Mouse (Mus musculus): ENCODE results near the gene Vps35. TPM values are rescaled to one million over a fixed set of nuclear protein-coding genes. Genes with fewer than 3 reads are reported as not detected.

Gene Vps35
- polyA plus RNA-seq, 1 experiment from 2014 or later, result 161 TPM

DNA sequence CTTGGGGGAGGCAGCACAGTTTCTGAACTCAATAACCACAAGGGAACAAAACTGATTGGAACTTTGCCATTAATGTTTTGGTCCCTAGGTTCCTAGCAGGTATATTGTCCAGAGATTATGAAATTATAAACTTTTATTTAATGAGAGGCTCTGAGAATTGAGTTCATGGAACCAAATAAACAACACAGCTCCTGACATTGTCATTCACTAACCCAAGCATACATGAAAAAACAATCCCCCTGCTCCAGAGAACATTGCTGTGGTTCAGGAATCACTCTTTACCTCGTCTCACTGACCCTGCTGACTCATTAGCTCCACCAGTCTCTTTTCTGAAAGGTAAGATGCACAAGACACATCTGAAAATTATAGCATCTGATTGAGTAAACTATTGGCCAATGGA lies 73.9 kb downstream of the Vps35 start, which contains the start of gene Olfr371:
Gene Olfr371, plus strand, starts transcription at position 301 of the 400 bp plus-strand sequence.
- Histone ChIP-seq H3K4me1 (ENCODE audit: insufficient read depth, low read length) (no peaks in the 10 kb centered on the region), H3K27ac (ENCODE audit: low read length) (no peak within 1 kb of the TSS), H3K36me3 (ENCODE audit: insufficient read depth, low read length) (no peaks in the 10 kb centered on the region), H3K4me2 (replicated peaks; ENCODE audit: low read depth, low read length) (no peak within 1 kb of the TSS), H3K4me3 (ENCODE audit: low read length) (no peak within 1 kb of the TSS), H3K9ac (replicated peaks; ENCODE audit: low read length) (no peak within 1 kb of the TSS), H3K27me3 (ENCODE audit: insufficient read depth, low read length) (no peaks in the 10 kb centered on the region), H3K9me3 (ENCODE audit: low read length) (no peaks in the 10 kb centered on the region)
- 33% methylated on average over 1 of the region's 1 CpGs for WGBS
- ATAC-seq (ENCODE audit: low FRiP score, low TSS enrichment), result no peak

DNA sequence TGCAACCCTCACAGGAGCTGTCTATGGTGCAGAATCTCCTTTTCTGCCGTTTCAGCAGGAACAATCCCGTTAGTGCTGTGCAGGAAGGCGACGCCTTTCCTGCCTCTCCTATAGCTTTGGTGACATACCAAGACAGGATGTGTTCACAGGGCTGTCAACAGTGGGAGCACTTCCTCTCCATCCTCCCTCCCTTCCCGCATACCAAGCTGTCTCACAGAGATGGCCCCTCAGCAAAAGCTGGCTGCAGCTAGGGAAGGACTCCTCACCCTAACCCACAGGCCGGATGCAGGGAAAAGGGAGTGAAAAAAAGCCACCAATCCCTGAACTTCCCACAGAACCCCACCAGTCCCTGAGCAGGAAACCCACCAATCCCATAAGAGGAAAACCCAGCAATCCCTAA lies 78.6 kb downstream of the Vps35 start:
- Histone ChIP-seq H3K9me3 (ENCODE audit: low read length) (peaks cover 3% of the 10 kb centered on the region; the same call in 1 of the 2 replicates), H3K4me2 (replicated peaks; ENCODE audit: low read depth, low read length) (no peak overlapping the region), H3K36me3 (ENCODE audit: insufficient read depth, low read length) (no peaks in the 10 kb centered on the region), H3K9ac (replicated peaks; ENCODE audit: low read length) (no peak overlapping the region), H3K4me1 (ENCODE audit: insufficient read depth, low read length) (no peaks in the 10 kb centered on the region), H3K27ac (ENCODE audit: low read length) (peak overlapping the region; percentile 60), H3K4me3 (ENCODE audit: low read length) (no peak overlapping the region), H3K27me3 (ENCODE audit: insufficient read depth, low read length) (no peaks in the 10 kb centered on the region)
- WGBS, result 41% methylated on average over 6 of the region's 6 CpGs
- peak; percentile 91 for ATAC-seq (ENCODE audit: low FRiP score, low TSS enrichment)

DNA sequence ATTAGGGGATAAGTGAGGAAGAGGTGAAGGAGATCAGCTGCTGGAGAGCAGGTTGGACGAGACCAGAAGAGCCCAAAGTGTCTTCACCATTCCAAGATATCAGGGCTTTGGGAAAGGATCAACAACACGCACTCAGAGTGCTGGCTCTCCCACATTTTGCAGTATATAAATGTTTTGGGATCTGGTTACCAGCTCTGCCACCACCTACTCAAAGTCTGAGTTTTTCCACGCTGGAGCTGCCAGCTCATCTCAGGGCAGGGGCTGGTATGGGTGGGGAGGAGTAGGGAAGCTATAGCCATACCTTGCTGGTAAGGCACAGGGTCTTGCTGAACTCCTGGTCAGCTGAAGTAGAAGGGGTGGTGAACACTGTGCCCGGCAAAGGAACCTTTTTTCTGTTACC lies 79.4 kb downstream of the Vps35 start:
- peaks cover 3% of the 10 kb centered on the region; the same call in 1 of the 2 replicates for H3K9me3 ChIP-seq (ENCODE audit: low read length)
- H3K4me1 ChIP-seq (ENCODE audit: insufficient read depth, low read length), result no peaks in the 10 kb centered on the region
- ATAC-seq (ENCODE audit: low FRiP score, low TSS enrichment), result no peak
- no peaks in the 10 kb centered on the region for H3K36me3 ChIP-seq (ENCODE audit: insufficient read depth, low read length)
- H3K9ac ChIP-seq (replicated peaks; ENCODE audit: low read length), result no peak overlapping the region
- WGBS, result 77% methylated on average over 4 of the region's 4 CpGs
- H3K4me2 ChIP-seq (replicated peaks; ENCODE audit: low read depth, low read length), result no peak overlapping the region
- H3K27me3 ChIP-seq (ENCODE audit: insufficient read depth, low read length), result no peaks in the 10 kb centered on the region
- peak overlapping the region; percentile 52; the same call in 1 of the 2 replicates for H3K27ac ChIP-seq (ENCODE audit: low read length)
- H3K4me3 ChIP-seq (ENCODE audit: low read length), result no peak overlapping the region

Other genes starting within 250 kb of the Vps35 start
- 34.6 and 37.3 TPM in 2 replicates for gene Fbxw9, start 239.7 kb downstream of the Vps35 start, polyA plus RNA-seq (2015; fragmentation: Nextera tagmentation; extraction: Ambion mirVana)
- gene Gm5741, start 231.8 kb downstream of the Vps35 start, polyA plus RNA-seq (2015; fragmentation: Nextera tagmentation; extraction: Ambion mirVana), result 0.62 and 0.92 TPM in 2 replicates
- 60.6 and 70.5 TPM in 2 replicates for gene Dhps, start 228.0 kb downstream of the Vps35 start, polyA plus RNA-seq (2015; fragmentation: Nextera tagmentation; extraction: Ambion mirVana)
- gene Wdr83os, start 219.1 kb downstream of the Vps35 start, polyA plus RNA-seq (2015; fragmentation: Nextera tagmentation; extraction: Ambion mirVana), result 141 TPM in 2 replicates
- gene Wdr83, start 218.5 kb downstream of the Vps35 start, polyA plus RNA-seq (2015; fragmentation: Nextera tagmentation; extraction: Ambion mirVana), result 53.0 and 54.8 TPM in 2 replicates
- 46.9 and 53.6 TPM in 2 replicates for gene Man2b1, start 216.5 kb downstream of the Vps35 start, polyA plus RNA-seq (2015; fragmentation: Nextera tagmentation; extraction: Ambion mirVana)
- gene Zfp791, start 176.7 kb downstream of the Vps35 start, polyA plus RNA-seq (2015; fragmentation: Nextera tagmentation; extraction: Ambion mirVana), result 2.7 and 3.8 TPM in 2 replicates
- not detected in 2 replicates for gene Cks1brt, start 147.9 kb downstream of the Vps35 start, polyA plus RNA-seq (2015; fragmentation: Nextera tagmentation; extraction: Ambion mirVana)
- gene Olfr371, start 73.8 kb downstream of the Vps35 start, polyA plus RNA-seq (2015; fragmentation: Nextera tagmentation; extraction: Ambion mirVana), result not detected in 2 replicates
- 106 TPM in 2 replicates for gene Orc6, start 170 bp downstream of the Vps35 start, polyA plus RNA-seq (2015; fragmentation: Nextera tagmentation; extraction: Ambion mirVana)
- 1.7 and 1.9 TPM in 2 replicates for gene Mylk3, start 86.5 kb upstream of the Vps35 start, polyA plus RNA-seq (2015; fragmentation: Nextera tagmentation; extraction: Ambion mirVana)
- 38.8 and 40.3 TPM in 2 replicates for gene 4921524J17Rik, start 133.0 kb upstream of the Vps35 start, polyA plus RNA-seq (2015; fragmentation: Nextera tagmentation; extraction: Ambion mirVana)
- gene Gpt2, start 192.8 kb upstream of the Vps35 start, polyA plus RNA-seq (2015; fragmentation: Nextera tagmentation; extraction: Ambion mirVana), result 19.1 and 21.2 TPM in 2 replicates

All from kidney, embryonic 16.5 days (tissue).